Mouse (Mus musculus) C2C12 (cell line): ENCODE measurements around the gene Entpd1. TPM values are rescaled to one million over a fixed set of nuclear protein-coding genes. Genes with fewer than 3 reads are reported as not detected.
A peak's percentile ranks its signal among the peaks of the same experiment; 100 is the strongest.

ENCODE experiments used
- H3K27me3 ChIP-seq: one replicate; pipeline ENCODE4 v1.6.1; 2011; ENCODE audit not compliant: control insufficient read depth, insufficient read depth, insufficient read length
- H3K36me3 ChIP-seq: one replicate; pipeline ENCODE4 v1.6.1; 2011; ENCODE audit not compliant: control insufficient read depth, insufficient read depth
- H3K4me3 ChIP-seq: one replicate; pipeline ENCODE4 v1.5.1; 2011; ENCODE audit warnings: mild to moderate bottlenecking, control low read depth; ENCODE audit not compliant: poor library complexity, insufficient read depth, severe bottlenecking
- H3K79me2 ChIP-seq: one replicate; pipeline ENCODE4 v1.6.1; 2011; ENCODE audit not compliant: control insufficient read depth, insufficient read depth
- H3K79me3 ChIP-seq: one replicate; pipeline ENCODE4 v1.6.1; 2011; ENCODE audit warnings: low read depth, control low read depth
- H3ac ChIP-seq: one replicate; pipeline ENCODE3; 2011; ENCODE audit warnings: low read depth; ENCODE audit not compliant: control insufficient read depth, insufficient read length
- CEBPB ChIP-seq: IDR thresholded peaks from one replicate; pipeline ENCODE4 v1.6.1; 2011; ENCODE audit warnings: low read depth, mild to moderate bottlenecking, control low read depth, moderate library complexity
- CTCF ChIP-seq: IDR thresholded peaks from one replicate; pipeline ENCODE4 v1.5.1; 2011; ENCODE audit not compliant: control insufficient read depth, insufficient read depth, insufficient read length
- FOSL1 ChIP-seq: IDR thresholded peaks from one replicate; pipeline ENCODE4 v1.8.0; 2011; ENCODE audit warnings: mild to moderate bottlenecking, low read length; ENCODE audit not compliant: poor library complexity, insufficient read depth, severe bottlenecking
- MAX ChIP-seq: IDR thresholded peaks from one replicate; pipeline ENCODE4 v1.6.1; 2011; ENCODE audit warnings: mild to moderate bottlenecking, control low read depth
- MYOD1 ChIP-seq: IDR thresholded peaks from one replicate; pipeline ENCODE4 v1.6.1; 2011; ENCODE audit warnings: low read depth; ENCODE audit not compliant: control insufficient read depth, insufficient read length
- MYOG ChIP-seq: IDR thresholded peaks from one replicate; pipeline ENCODE4 v1.6.1; 2011; ENCODE audit not compliant: control insufficient read depth, insufficient read length; ENCODE audit errors: extremely low read depth
- USF1 ChIP-seq: IDR thresholded peaks from one replicate; pipeline ENCODE4 v1.6.1; 2011; ENCODE audit warnings: low read depth, mild to moderate bottlenecking, control low read depth, moderate library complexity
- polyA plus RNA-seq: library from polyadenylated mRNA; unstranded; fragments of >200 nt; fragmentation: generic; extraction: Trizol; gene quantifications from one replicate; pipeline ENCODE4 v1.2.1, GENCODE M21; 2012; ENCODE audit warnings: missing spikeins

Entpd1 gene
- polyA plus RNA-seq, 1 experiment, result not detected

DNA sequence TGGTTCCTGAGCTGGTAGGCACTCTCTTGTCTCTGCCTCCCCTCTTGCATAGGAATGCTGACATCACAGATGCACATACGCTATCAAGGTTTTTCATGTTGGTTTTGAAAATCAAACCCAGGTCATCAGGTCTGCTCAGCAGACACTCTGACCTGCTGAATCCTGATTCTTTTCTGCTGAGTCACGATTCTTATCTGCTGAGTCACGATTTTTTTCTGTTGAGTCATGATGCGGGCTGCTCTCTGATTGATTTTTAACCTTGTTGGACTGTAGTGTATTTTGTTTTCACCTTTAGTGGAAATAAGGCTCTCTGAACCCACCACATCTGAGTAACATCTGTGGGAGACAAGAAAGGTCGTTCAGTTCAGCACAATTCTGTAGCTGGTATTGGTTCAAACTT lies 63.2 kb downstream of the Entpd1 start:
- Histone ChIP-seq H3K79me3 (no peaks in the 10 kb centered on the region), H3K4me3 (no peak overlapping the region)
- peak; percentile 80 for TF ChIP-seq FOSL1
- no peak for TF ChIP-seq USF1
- TF ChIP-seq CTCF, result no peak
- no peak for TF ChIP-seq MAX

GRCm38 (mm10) chr19:40678087-40678486 lies 65.9 kb downstream of the Entpd1 start:
- no peaks in the 10 kb centered on the region for H3K79me2 ChIP-seq

More for the DNA sequence above, 63.2 kb downstream of the Entpd1 start:
- Histone ChIP-seq H3K27me3 (no peaks in the 10 kb centered on the region), H3K36me3 (no peaks in the 10 kb centered on the region), H3K79me2 (no peaks in the 10 kb centered on the region), H3ac (no peak overlapping the region)

GRCm38 (mm10) chr19:40678532-40679307 lies 66.6 kb downstream of the Entpd1 start:
- H3K79me3 ChIP-seq, result no peaks in the 10 kb centered on the region
- H3K36me3 ChIP-seq, result no peaks in the 10 kb centered on the region
- no peak overlapping the region for H3ac ChIP-seq
- H3K27me3 ChIP-seq, result no peaks in the 10 kb centered on the region
- no peak overlapping the region for H3K4me3 ChIP-seq
- no peaks in the 10 kb centered on the region for H3K79me2 ChIP-seq
- TF ChIP-seq MYOG (no peak), CEBPB (no peak), CTCF (no peak), USF1 (no peak), MYOD1 (no peak), FOSL1 (no peak), MAX (no peak)

More at GRCm38 (mm10) chr19:40678087-40678486, 65.9 kb downstream of the Entpd1 start:
- H3K36me3 ChIP-seq, result no peaks in the 10 kb centered on the region
- H3ac ChIP-seq, result no peak overlapping the region
- H3K79me3 ChIP-seq, result no peaks in the 10 kb centered on the region
- no peaks in the 10 kb centered on the region for H3K27me3 ChIP-seq
- TF ChIP-seq MAX (no peak), FOSL1 (no peak), USF1 (no peak), MYOD1 (no peak), CEBPB (no peak), CTCF (no peak), MYOG (no peak)
- H3K4me3 ChIP-seq, result no peak overlapping the region

- Histone ChIP-seq H3K4me3 (no peak overlapping the region), H3K79me2 (no peaks in the 10 kb centered on the region), H3K27me3 (no peaks in the 10 kb centered on the region), H3ac (no peak overlapping the region), H3K79me3 (no peaks in the 10 kb centered on the region), H3K36me3 (no peaks in the 10 kb centered on the region)
- TF ChIP-seq FOSL1 (no peak), USF1 (no peak), CTCF (no peak), CEBPB (no peak), MAX (no peak), MYOD1 (no peak), MYOG (no peak)
These were observed 67.5 kb downstream of the Entpd1 start for GRCm38 (mm10) chr19:40679632-40680031.

DNA sequence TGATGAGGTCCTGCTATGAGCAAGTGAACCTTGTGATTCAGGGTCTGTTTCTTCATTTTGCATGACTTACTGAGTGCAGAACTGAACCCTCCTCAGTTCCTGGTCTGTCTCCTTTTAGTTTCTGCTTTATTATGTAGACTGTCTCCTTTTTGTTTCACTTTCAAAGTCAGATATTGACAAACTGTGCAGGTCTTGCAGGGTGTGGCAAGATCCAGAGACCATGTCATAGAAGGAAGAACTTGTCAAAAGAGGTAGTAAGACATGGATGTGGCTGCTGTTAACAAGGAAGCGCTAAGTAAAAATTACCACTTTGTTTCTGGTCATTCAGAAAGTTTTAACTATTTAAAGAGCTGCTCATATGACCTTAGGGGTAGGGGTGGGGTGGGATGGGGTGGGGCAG lies 72.0 kb downstream of the Entpd1 start:
- no peaks in the 10 kb centered on the region for H3K36me3 ChIP-seq
- H3K79me3 ChIP-seq, result no peaks in the 10 kb centered on the region
- H3K4me3 ChIP-seq, result no peak overlapping the region
- no peak overlapping the region for H3ac ChIP-seq
- no peaks in the 10 kb centered on the region for H3K79me2 ChIP-seq
- no peak for TF ChIP-seq MAX
- TF ChIP-seq MYOD1, result no peak
- TF ChIP-seq CTCF, result no peak
- TF ChIP-seq FOSL1, result no peak
- TF ChIP-seq CEBPB, result no peak
- no peak for TF ChIP-seq MYOG
- no peak for TF ChIP-seq USF1
- H3K27me3 ChIP-seq, result no peaks in the 10 kb centered on the region

DNA sequence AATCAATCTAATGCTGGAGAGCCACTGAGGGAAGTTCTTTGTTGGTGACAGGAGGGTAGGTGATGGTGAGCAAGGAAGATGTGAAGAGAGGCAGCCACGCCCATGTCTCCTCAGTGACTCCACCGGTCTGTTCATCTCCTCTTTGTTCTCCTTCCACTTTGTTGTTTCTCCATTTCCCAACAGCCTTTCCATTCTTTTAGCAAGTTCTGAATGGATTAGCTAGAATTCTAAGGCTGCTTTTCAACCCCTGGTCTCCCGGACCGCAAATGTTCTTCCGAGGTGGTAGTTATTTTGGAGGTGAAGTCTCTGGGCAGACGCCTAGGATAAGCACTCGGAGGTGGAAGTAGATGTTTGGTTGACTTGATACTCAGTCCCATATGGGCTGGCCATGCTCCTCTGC lies 72.4 kb downstream of the Entpd1 start:
- TF ChIP-seq MAX (no peak), USF1 (no peak), MYOG (no peak), CEBPB (no peak), FOSL1 (no peak), CTCF (no peak), MYOD1 (no peak)

More for the DNA sequence above, 72.4 kb downstream of the Entpd1 start:
- no peak overlapping the region for H3ac ChIP-seq
- no peak overlapping the region for H3K4me3 ChIP-seq
- no peaks in the 10 kb centered on the region for H3K79me3 ChIP-seq
- H3K36me3 ChIP-seq, result no peaks in the 10 kb centered on the region
- H3K27me3 ChIP-seq, result no peaks in the 10 kb centered on the region
- no peaks in the 10 kb centered on the region for H3K79me2 ChIP-seq
